Mouse (Mus musculus) liver, adult (tissue): ENCODE data around the gene Ghr.

Experiments used
- GATA4 ChIP-seq: IDR thresholded peaks from 2 replicates; pipeline ENCODE4 v1.6.1; 2014; ENCODE audit warnings: mild to moderate bottlenecking, low read length; ENCODE audit not compliant: insufficient replicate concordance

The Ghr gene

DNA sequence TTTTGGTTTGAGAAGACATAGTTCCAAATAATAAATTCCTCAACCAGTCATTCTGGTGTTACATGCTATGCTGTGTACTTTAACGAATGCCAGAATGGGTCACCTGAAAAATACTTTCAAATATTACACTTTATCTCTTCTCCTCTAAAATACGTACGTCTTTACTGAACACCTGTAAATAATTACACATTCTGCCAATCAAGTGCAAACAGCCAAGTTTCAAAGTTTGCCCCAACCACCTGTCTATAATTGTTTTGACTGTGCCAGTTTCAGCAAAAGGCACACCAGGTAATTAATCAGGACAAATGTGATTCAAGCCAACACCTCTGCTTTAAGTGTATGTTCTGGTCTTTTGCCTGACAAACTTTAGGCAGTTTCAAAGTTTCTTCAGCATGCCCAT, 94.7 kb downstream of the Ghr start:
- TF ChIP-seq GATA4, result no peak

DNA sequence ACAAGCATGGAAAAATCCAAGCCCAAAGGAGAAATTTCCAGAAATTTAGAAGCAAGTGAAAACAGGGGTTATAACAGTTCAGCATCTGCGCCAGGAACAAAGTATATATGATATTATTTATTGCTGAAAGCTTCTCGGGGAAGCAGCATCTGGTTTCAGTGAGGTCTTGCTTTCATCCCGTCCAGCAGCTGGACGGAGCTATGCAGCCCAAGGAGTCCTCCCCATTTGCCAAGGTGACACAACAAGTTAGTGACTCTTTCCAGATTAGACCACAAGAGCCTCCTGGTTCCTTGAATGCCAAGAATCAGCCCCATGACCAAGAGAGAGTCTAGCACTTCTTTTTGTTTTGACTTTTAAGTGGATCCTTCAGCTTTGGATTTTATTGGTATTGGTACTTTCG, 96.6 kb downstream of the Ghr start:
- no peak for TF ChIP-seq GATA4

DNA sequence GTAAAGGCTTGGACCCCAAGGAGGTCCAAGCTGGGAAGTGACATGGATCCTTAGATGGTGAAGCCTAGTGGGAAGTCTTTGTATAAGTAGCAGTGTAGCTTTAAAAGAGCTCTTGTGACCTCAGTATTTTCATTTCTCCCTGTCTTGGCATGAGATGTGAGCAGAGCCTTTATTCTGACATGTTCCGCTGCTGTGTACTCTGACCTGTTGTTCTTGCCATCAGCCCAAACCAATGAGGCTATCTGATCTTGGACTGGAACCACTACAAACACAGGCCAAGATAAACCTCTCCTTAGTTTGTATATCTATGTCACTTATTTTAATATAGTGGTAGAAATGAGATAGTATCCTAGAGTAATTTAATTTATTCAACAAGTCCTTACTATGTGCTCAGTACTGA, 97.9 kb downstream of the Ghr start:
- peak; percentile 99 for TF ChIP-seq GATA4

DNA sequence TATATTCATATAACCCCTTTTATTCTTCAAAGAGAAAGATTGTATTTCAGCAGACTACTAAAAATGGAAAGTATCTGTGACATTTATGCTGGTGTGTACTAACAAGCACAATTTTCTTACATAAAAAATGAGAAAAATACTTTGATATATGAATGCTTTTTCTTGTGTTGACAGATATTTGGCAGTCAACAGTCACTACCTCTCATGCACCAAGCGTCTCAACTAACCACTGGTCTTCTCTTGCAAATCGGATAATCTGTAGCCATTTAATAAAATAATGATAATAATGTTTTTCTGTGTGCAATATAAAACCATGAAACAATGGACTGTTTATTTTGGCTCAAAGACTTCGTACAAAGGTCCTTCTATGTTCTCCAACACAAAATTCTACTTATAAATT, 99.8 kb downstream of the Ghr start:
- TF ChIP-seq GATA4, result no peak

DNA sequence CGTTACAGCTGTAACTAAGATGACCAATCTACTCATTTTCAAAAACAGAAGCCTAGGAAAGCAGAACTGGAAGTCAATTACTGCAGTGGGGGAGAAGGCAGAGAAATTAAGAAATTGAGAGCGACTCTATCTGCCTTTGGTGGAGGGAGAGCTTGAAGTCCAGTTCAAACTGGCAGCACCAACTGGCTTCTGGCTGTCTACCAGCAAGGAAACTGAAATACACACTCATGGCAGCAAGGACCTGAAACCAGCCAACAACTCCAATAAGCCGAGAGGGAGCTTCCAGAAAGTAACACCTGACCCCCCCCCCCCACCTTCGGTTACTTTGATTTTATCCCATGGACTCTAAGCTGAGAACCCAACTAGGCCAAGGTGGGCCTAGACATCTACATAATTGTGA, 114.1 kb downstream of the Ghr start:
- TF ChIP-seq GATA4, result no peak

DNA sequence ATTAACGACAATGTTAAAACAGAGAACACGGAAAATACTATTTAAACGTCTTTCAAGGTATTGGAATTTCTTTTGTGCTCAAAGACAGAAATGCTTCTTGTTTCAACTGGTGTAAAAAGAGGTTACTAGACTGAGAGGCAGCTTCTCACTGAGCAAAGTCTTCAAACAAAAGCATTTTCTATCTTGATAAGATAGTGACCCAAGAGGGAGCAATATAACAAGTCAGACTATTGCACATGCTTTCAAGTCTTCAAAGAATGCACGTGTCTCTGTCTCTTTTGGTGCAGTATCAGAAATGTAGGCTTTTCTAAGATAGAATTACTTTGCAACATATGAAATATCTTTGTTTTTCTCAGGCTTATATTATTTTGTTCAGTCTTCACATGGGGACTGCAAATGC, 116.7 kb downstream of the Ghr start:
- no peak for TF ChIP-seq GATA4

DNA sequence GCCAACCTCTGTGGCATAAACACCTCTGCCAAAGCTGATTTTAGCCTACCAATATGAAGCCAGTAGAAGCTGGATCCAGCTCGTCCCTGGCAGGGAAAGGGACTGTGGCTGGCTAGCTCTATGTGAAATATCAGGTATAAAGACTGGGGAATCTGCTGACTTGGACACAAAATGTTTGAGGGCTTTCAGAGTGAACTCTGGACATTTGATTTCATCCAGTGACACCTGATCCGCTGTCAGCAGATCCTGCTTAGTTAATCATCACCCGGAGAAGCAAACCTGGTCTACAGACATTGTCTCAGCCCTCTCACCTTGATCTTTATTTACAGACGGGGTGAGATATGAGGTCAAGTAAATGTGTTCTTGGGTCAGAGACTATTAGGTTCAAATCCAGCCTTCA, 118.5 kb downstream of the Ghr start:
- no peak for TF ChIP-seq GATA4

DNA sequence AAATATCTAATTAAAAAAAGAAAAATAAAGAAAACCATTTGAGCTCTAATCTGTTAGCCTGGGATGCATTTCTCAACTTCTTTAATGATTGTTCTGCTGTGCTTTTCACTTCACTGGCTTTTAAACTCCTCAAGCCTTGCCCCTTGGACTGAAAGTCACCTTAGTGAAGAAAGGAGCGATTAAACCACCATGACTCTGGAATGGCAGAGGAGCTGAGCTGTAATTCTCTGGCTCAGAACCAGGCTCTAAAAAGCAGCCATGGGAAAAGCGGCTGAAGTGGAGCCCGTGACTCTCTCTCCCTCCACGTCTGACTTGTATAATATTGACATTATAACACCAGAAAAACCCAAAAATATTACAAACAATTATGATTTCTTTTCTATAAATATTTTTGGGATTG, 126.7 kb downstream of the Ghr start:
- TF ChIP-seq GATA4, result no peak

DNA sequence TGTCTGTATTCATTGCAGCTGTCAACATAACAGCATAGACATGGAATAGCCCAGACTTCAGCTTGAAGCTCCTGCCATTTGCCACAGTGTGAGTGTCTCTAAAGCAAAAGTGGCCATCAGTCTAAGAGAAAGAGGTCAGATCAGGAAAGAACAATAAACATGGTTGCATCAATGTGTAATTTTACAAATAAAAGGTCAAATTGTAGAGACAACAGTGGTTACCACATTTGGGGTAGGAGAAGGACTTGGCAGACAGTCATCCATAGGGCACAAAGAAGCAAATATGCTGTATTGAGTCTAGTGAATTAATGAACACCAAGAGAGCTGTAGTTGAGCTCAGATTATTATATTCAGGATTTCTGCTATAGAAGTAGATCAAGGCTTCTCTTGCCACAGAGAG, 127.7 kb downstream of the Ghr start:
- no peak for TF ChIP-seq GATA4

DNA sequence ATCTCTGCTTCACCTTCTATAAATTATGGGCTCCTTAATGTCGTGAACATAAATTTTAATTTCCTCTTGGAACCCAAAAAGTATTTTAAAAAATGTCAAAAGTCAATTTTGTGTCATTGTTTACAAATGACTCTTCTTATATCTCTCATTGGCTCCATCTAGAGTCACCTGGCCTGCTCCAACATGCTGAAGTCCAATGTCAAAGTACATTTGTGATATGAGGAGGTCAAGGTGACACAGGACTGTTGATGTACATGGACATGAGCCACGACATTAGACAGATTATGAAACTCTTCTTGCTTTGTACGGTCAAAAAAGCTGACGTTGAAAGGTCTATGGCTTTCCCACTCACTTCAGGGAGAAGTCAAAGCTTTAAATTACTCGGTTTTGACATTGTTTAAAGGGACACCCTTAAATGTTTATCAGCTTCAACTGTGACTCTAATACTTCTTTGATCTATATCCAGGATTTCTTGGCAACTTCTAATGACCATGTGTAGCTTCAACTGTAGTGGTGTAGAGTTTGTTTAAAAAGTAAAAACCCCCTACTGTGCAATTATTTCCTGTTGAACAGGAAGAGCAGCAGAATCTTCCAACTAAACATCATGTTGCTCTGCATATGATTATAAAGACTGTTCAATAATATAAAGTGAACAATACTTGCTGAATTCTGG, 131.1 kb downstream of the Ghr start:
- peak; percentile 60; the same call in 1 of the 2 replicates for TF ChIP-seq GATA4

DNA sequence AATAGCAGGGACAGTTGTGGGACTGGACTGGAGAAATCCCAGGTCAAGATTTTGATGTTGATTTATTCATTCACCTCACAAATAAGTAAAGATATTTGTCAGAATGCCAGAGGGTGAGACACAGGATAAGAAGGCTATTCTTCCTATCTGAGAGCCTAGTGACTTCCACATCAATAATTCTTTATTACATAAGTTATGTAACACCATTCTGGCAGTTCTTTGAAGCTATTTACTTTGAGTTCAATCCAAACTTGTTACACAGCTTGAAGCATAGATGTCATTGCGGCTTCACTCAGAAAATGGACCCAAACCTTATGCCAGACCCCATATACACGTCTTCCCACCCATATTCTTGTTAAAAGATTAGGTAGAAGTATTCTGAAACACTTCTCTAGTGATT, 133.7 kb downstream of the Ghr start:
- no peak for TF ChIP-seq GATA4

DNA sequence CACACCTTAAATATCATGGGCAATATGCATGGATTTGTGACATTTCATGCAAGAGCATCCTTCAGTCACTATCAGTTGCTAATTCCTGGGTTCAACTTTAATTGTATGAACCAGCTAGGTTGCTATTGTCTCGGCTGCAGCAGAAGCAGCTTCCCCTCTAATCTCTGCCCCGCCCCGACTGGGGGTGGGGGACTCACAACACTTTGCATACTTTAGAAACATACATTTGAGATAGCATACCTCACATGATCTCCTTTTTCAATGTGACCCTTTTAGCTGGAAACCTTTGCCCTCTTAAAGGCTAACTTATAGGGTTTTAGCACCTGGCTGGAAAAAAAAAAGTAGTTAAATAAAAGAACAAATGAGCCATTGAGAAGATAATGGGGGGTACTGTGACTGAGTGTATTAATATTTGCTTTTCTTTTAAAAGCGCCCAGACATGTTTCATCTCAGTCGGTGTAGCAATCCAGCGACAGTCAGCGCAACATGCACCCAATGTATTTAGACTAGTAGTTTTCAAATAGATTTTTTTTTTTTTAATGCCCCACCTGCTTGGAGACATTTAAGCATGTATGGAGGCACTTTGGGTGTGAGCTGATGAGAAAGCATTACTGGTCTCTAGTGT, 137.9 kb downstream of the Ghr start:
- no peak for TF ChIP-seq GATA4

DNA sequence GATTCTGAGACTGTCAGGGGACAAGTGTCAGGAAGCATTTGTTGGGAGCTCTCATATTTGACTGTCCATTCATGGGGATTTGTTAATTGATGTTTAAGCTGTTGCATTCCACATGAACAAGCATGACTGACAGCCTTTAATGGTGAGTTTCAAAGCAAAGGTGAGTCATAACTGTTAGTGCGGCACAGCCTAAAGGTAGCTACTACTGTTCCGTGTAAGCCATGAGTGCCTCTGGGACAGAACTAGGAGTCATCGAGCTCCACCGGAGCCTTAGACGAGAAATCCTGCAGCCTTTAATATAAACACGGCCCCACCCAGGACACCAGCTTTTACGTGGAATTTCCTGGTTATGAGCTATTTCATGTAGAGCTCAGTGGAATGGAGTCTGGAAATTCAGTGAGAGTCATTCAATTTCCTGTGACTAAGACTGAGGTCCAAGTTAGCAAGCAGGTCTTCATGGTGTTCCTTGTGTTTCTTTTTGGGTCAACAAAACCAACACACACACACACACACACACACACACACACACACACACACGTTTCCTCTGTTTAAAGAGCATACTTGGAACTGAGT, 138.8 kb downstream of the Ghr start:
- TF ChIP-seq GATA4, result no peak

DNA sequence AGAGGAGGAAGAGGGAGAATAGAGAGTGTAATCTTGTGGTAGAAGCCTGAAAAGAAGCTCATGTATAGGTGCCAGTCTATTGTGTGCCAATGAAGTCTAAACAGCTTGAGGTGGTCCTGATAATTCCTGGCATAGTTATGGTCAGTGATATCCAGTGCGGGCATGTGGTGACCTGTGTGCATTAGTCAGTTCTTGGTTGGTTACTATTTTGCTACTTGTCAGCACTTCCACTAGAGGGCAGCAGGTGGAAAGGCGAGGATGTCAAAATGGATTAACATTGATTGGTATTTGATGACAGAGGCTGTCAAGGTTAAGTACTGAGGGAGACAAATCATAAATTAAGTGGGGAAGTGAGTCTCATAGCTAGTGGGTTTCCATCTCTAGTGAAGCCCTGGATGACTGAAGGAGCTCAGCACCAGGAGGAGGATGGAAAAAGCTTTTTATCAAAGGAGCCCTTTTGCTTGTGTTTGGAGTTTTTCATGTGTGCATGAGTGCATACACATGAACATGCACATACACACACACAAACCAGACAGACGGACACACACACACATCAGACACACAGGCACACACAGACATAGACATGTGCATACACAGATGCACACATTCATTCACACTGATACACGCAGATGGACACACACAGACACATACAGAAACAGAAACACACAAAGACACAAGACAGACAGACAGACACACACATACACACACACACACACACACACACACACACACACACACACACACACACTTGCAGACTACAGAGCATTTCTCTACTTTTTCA, 141.6 kb downstream of the Ghr start:
- no peak for TF ChIP-seq GATA4

DNA sequence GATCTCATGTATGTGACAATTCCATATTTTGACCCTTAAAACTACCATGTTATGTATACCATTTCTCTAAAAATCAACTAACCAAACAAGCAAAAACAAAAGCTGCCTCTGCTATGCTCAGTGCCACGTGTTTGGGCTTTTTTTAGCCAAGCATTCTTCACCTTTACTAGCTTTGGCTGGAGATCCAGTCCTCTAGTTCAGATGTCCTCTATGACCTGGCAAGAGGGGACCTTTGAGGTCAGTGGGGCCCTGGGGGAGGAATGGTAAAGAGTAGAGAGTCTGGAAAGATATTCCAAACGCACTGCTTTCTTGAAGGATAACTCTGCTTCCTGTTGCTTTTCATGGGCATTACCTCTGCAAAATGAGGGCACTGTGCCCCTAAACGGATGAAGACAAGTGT, 145.9 kb downstream of the Ghr start:
- no peak for TF ChIP-seq GATA4

DNA sequence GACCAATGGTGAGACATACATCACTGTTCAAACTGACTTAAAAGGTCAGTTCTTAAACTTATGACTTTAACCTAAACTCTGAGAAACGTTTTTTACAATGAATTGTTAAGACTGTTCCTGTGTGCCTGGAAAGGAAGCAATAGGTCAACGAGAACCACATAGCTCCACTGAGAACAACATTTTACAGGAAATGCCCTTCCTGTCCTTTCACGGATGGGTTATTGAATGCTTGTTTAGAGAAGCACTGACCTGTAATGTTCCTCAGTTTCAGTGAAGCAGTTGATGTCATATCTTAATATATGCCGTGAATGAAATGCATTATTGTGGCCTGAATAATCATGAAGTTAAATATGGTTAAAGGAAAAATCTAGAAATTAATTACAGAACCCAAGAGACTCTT, 147.7 kb downstream of the Ghr start:
- no peak for TF ChIP-seq GATA4
